Mouse (Mus musculus): Measurements from ENCODE around the gene Iqcg. TPM values are rescaled to one million over a fixed set of nuclear protein-coding genes. Genes with fewer than 3 reads are reported as not detected.

Iqcg gene
- 1.8 and 2.5 TPM in 2 replicates for polyA plus RNA-seq (2016; fragmentation: Nextera tagmentation; extraction: Ambion mirVana)

DNA sequence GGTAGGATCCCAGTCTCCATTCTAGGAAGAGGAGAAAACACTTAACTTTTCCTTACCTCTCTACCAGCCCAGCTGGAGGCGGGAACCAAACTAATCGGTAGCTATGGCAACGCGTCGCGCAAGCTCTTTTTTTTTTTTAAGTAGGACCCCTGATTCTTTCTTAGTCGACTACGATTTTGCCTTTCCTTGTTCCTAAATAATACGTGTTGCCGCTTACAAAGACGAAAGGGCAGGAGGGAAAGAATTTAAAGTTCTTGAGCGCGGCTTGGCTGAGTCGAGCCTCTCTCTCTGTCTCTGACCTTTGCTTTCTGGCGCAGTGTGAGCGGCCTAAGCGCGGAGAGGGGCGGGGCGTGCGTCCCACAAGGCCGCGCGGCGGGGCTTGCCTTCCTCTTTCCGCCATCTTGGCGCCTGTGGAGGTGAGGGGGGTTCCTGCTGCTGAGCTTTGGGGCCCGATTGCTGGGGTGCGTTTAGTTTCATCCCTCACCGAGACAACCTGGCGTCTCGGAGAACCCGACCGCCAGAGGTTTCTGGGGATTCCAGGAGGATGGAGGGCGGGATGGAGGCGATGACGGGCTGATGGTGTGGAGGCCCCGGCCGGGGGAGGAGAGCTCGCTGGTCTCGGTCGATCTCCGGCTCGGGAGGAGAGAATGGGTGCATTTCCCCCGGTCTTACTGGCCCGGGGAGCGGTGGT lies at the start of gene Iqcg, which contains the start of gene Rpl35a:
TSS of gene Iqcg (minus strand) at position 124 of the 691 bp plus-strand sequence.
TSS of gene Rpl35a (plus strand) at position 359 of the 691 bp plus-strand sequence.
- Histone ChIP-seq H3K4me1 (peaks cover 14% of the 10 kb centered on the region), H3K4me3 (peak within 1 kb of the TSS; percentile 71), H3K27me3 (ENCODE audit: low read depth, poor library complexity, severe bottlenecking) (no peaks in the 10 kb centered on the region), H3K36me3 (peaks cover 37% of the 10 kb centered on the region), H3K27ac (peak within 1 kb of the TSS; percentile 94), H3K9me3 (replicated peaks) (no peaks in the 10 kb centered on the region)
- peak; percentile 94 for DNase-seq (ENCODE audit: low spot score)
- under 1% methylated on average over 47 of the region's 47 CpGs for WGBS

DNA sequence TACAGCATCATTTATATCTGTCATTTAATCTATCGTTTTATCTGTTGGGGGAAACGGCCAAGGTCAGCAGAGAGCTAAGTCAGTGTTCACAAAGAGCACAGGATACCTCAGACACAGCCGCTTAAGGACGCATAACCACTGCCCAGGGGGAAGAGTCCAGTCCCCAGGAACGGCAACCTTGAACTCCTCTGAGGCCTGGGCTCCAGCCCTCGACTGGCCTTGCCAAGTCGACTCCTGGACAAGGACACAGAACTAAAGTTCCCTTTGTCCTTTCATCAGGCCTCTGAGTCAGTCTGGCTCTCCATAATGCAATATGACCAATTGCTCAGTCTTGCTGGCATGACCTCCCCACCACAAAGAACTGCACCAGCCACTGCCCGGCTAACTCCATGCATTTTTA lies 29.6 kb upstream of the Iqcg start:
- H3K27ac ChIP-seq, result no peak overlapping the region
- no peak for DNase-seq (ENCODE audit: low spot score)
- H3K4me1 ChIP-seq, result no peaks in the 10 kb centered on the region
- H3K9me3 ChIP-seq (replicated peaks), result no peaks in the 10 kb centered on the region
- WGBS, result 87% methylated on average over 8 of the region's 8 CpGs
- H3K4me3 ChIP-seq, result no peak overlapping the region
- no peaks in the 10 kb centered on the region for H3K27me3 ChIP-seq (ENCODE audit: low read depth, poor library complexity, severe bottlenecking)
- peaks cover 32% of the 10 kb centered on the region for H3K36me3 ChIP-seq

DNA sequence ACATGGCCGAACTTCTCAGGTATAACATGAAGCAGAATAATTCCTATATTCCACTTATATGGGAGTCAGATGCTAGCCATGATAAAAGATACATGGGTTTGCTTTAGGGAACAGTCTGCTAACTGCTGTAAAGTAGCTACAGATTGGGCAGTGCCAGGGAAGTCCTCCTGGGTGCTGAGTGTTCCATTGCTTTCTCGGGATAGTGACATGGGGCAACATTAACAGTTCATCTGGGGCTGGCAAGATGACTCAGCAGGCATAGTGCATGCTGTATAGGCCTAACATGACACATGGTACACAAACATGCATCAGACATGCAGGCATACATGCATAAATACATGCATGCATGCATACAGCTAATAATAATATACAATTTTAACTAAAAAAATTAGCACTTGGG lies 28.0 kb upstream of the Iqcg start:
- Histone ChIP-seq H3K27me3 (ENCODE audit: low read depth, poor library complexity, severe bottlenecking) (no peaks in the 10 kb centered on the region), H3K4me1 (no peaks in the 10 kb centered on the region), H3K9me3 (replicated peaks) (no peaks in the 10 kb centered on the region), H3K4me3 (no peak overlapping the region), H3K36me3 (peaks cover 25% of the 10 kb centered on the region), H3K27ac (no peak overlapping the region)
- no peak for DNase-seq (ENCODE audit: low spot score)
- 92% methylated on average over 2 of the region's 2 CpGs for WGBS

DNA sequence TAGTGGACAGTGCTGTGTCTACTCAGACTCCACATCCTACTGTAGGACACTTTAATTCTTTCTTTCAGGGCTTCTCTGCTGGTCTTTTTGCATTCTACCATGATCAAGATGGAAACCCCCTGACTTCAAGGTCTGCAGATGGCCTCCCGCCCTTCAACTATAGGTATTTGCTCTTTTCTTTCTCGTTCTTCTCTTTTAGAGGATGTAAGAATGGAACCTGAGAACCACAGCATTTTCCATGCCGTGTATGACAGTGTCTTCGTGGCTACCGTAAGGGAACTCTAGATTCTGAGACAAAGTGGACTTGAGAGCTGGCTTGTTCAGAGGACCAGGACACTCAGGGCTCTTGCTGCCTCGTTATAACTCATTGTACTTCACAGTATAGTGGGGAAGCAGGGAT lies 26.9 kb upstream of the Iqcg start:
- Histone ChIP-seq H3K36me3 (peaks cover 19% of the 10 kb centered on the region), H3K9me3 (replicated peaks) (no peaks in the 10 kb centered on the region), H3K27me3 (ENCODE audit: low read depth, poor library complexity, severe bottlenecking) (no peaks in the 10 kb centered on the region), H3K27ac (no peak overlapping the region), H3K4me1 (no peaks in the 10 kb centered on the region), H3K4me3 (no peak overlapping the region)
- 92% methylated on average over 6 of the region's 6 CpGs for WGBS
- DNase-seq (ENCODE audit: low spot score), result no peak

DNA sequence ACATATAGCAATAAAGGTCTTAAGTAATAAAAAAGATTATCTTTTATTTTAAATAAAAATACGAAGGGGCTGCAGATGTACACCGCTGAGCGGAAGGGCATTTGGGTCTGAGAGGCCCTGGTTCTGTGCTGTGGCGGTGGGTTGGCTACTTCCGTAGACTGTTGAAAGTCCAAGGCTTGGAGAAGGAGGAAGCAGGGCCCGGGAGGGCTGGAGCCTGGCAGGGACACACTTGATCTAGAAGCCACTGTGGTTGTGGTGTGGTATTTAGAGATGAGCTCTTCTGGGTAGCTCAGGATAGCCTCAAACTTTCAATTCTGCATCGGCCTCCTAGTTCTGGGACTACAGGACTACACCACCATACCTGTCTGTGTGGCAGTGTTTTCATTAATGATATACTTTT lies 24.0 kb upstream of the Iqcg start:
- H3K4me3 ChIP-seq, result no peak overlapping the region
- DNase-seq (ENCODE audit: low spot score), result no peak
- H3K9me3 ChIP-seq (replicated peaks), result no peaks in the 10 kb centered on the region
- no peak overlapping the region for H3K27ac ChIP-seq
- no peaks in the 10 kb centered on the region for H3K4me1 ChIP-seq
- no peaks in the 10 kb centered on the region for H3K27me3 ChIP-seq (ENCODE audit: low read depth, poor library complexity, severe bottlenecking)
- H3K36me3 ChIP-seq, result peaks cover 18% of the 10 kb centered on the region
- 96% methylated on average over 7 of the region's 7 CpGs for WGBS

DNA sequence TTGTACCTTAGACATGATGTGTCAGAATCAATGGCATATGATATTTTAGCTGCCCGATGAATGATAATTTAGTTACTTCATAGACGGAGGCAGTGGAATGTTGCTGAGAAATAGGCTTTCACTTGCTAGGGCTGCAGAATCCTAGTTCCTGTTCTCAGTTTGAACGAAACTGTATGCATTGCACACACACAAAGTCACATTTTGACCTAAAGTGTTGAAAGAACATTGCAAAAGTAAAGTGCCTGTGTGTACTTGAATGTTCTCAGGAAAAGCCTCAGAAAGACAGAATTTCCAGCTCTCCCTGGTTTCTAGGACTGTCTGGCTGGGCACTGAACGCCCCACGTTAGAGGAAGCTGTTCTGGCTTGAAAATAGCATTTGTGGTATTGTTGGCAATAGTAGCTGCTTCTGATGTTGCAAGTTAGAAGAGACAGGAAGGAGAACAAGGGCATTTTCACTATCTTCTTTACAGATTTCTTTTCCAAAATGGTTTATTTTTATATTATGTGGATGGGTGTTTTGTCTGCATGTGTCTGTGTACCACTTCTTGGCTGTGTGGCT lies 21.1 kb upstream of the Iqcg start:
- Histone ChIP-seq H3K36me3 (peaks cover 18% of the 10 kb centered on the region), H3K4me3 (no peak overlapping the region), H3K4me1 (no peaks in the 10 kb centered on the region), H3K9me3 (replicated peaks) (no peaks in the 10 kb centered on the region), H3K27ac (no peak overlapping the region), H3K27me3 (ENCODE audit: low read depth, poor library complexity, severe bottlenecking) (no peaks in the 10 kb centered on the region)
- no peak for DNase-seq (ENCODE audit: low spot score)
- 89% methylated on average over 5 of the region's 5 CpGs for WGBS

DNA sequence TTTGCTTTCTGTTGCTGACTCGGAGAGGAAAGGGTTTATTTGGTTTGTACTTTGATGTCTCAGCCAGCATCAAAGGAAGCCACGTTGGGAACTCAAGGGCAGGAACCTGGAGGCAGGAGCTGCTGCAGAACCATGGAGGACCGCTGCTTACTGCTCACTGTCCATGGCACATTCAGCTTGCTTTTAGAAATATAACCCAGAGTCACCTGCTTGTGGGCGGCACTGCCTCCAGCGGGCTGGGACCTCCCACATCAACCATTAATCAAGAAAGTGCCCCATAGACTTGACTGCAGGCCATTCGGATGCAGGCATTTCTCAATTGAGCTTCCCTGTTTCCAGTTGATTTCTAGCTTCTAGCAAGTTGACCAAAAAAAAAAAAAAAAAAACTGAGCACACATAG lies 20.1 kb upstream of the Iqcg start:
- Histone ChIP-seq H3K9me3 (replicated peaks) (no peaks in the 10 kb centered on the region), H3K4me3 (no peak overlapping the region), H3K27ac (no peak overlapping the region), H3K36me3 (peaks cover 21% of the 10 kb centered on the region), H3K4me1 (no peaks in the 10 kb centered on the region), H3K27me3 (ENCODE audit: low read depth, poor library complexity, severe bottlenecking) (no peaks in the 10 kb centered on the region)
- DNase-seq (ENCODE audit: low spot score), result no peak
- WGBS, result 56% methylated on average over 6 of the region's 6 CpGs

DNA sequence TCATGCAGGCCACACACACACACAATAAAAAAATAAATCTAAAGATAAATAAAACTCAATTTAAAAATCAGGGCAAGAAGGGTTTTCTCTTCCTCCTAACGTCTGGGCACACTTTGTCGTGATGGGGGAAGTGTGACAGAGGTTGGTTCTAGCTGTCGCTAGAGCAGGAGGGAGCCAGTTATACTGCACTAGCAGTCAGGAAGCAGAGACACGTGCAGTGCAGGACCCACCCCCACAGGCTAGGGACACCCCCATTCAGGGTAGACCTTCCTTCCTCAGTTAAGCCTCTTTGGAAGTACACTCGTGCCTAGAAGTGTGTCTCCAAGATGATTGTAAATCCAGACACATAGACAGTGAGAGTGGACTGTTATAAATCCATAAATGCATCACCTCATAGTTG lies 18.9 kb upstream of the Iqcg start:
- Histone ChIP-seq H3K36me3 (peaks cover 27% of the 10 kb centered on the region), H3K4me1 (no peaks in the 10 kb centered on the region), H3K9me3 (replicated peaks) (no peaks in the 10 kb centered on the region), H3K27me3 (ENCODE audit: low read depth, poor library complexity, severe bottlenecking) (no peaks in the 10 kb centered on the region), H3K4me3 (no peak overlapping the region), H3K27ac (no peak overlapping the region)
- 82% methylated on average over 5 of the region's 5 CpGs for WGBS
- DNase-seq (ENCODE audit: low spot score), result no peak

DNA sequence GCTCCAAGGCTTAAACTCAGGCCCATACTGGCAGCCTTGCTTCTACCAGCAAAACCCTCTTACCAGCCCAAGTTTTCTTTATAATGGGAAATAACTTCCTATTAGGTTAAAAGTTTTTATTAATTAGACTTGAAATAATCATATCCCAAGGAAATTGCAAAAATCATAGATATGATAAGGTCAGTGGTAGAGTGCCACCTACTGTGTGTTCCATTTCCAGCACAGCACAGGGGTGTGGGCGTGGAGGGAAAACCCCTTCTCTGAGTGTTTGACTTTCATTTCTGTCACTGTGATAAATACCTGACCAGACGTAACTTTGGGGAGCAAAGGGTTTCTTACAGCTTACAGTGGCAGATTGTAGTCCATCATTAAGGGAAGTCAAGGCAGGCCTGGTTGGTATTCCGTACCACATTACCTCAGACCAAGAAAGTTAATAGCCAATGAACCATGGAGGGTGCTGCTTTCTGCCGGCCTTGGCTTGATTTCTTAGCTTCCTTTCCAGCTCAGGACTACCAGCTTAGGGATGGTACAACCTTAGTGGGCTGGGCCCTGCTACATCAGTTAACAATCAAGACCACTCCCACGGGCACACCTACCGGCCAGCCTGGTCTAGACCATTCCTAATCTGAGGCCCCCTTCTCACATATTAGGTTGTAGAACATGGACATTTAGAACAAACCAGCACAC lies 17.0 kb upstream of the Iqcg start:
- DNase-seq (ENCODE audit: low spot score), result no peak
- Histone ChIP-seq H3K27me3 (ENCODE audit: low read depth, poor library complexity, severe bottlenecking) (no peaks in the 10 kb centered on the region), H3K9me3 (replicated peaks) (no peaks in the 10 kb centered on the region), H3K4me3 (no peak overlapping the region), H3K27ac (no peak overlapping the region), H3K4me1 (no peaks in the 10 kb centered on the region), H3K36me3 (peaks cover 39% of the 10 kb centered on the region)
- 89% methylated on average over 6 of the region's 6 CpGs for WGBS

DNA sequence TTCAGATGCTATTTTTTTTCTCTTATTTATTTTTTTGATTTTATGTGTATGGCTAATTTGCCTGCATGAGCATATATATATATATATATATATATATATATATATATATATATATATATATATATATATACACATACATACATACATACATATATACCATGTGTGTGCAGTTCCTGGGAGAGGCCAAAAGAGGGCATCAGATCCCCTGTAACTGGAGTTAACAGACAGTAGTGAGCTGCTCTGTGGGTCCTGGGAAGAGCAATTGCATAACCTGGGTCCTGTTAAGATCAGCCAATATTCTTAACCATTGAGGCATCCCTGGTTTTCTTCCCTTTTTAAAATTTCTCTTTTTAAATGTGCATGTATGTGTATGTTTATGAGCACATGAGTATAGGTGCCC lies 14.9 kb upstream of the Iqcg start:
- Histone ChIP-seq H3K27me3 (ENCODE audit: low read depth, poor library complexity, severe bottlenecking) (no peaks in the 10 kb centered on the region), H3K9me3 (replicated peaks) (no peaks in the 10 kb centered on the region), H3K4me3 (no peak overlapping the region), H3K27ac (no peak overlapping the region), H3K4me1 (no peaks in the 10 kb centered on the region), H3K36me3 (peaks cover 52% of the 10 kb centered on the region)
- no peak for DNase-seq (ENCODE audit: low spot score)

DNA sequence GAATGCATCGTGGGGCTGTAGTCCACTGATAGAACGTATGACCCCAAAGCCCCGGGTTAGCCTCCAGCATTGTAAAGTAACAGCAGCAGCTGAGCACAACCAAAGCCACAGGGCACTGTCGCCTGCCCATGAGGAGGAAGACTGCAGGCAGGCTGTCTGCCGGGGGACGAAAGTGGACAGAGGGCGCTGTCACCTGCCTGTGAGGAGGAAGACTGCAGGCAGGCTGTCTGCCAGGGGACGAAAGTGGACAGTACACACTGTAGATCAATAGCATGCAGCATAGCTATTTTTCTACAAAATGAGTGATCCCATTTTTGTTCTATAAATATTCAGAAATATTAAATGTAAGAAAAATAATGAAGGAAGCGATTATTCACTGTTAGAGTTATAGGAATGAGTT lies 8.6 kb upstream of the Iqcg start:
- no peak for DNase-seq (ENCODE audit: low spot score)
- Histone ChIP-seq H3K9me3 (replicated peaks) (no peaks in the 10 kb centered on the region), H3K27ac (no peak overlapping the region), H3K4me3 (no peak overlapping the region), H3K27me3 (ENCODE audit: low read depth, poor library complexity, severe bottlenecking) (no peaks in the 10 kb centered on the region), H3K36me3 (peaks cover 37% of the 10 kb centered on the region), H3K4me1 (peaks cover 21% of the 10 kb centered on the region)
- WGBS, result 80% methylated on average over 9 of the region's 9 CpGs

DNA sequence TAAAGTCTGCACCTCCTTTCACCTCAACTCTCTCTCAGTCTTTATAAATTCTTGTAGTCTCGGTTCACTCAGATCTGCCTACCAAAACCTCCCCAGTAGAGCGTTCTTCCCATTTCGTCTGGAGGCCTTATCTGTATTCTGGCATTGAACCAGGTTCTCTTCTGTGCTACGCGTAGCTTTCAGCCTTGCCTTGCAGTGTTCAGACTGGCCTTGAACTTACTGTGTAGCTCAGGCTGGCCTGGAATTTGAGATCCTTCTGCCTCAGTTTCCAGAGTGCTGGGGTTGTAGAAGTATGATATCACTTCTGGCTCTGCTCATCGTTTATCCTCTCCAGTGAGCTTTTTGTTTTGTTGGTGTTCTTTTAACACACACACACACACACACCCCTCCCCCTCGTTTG lies 7.2 kb upstream of the Iqcg start:
- Histone ChIP-seq H3K36me3 (peaks cover 45% of the 10 kb centered on the region), H3K27ac (no peak overlapping the region), H3K4me3 (peak overlapping the region; percentile 87), H3K27me3 (ENCODE audit: low read depth, poor library complexity, severe bottlenecking) (no peaks in the 10 kb centered on the region), H3K4me1 (peaks cover 21% of the 10 kb centered on the region), H3K9me3 (replicated peaks) (no peaks in the 10 kb centered on the region)
- 42% methylated on average over 7 of the region's 7 CpGs for WGBS
- no peak for DNase-seq (ENCODE audit: low spot score)

DNA sequence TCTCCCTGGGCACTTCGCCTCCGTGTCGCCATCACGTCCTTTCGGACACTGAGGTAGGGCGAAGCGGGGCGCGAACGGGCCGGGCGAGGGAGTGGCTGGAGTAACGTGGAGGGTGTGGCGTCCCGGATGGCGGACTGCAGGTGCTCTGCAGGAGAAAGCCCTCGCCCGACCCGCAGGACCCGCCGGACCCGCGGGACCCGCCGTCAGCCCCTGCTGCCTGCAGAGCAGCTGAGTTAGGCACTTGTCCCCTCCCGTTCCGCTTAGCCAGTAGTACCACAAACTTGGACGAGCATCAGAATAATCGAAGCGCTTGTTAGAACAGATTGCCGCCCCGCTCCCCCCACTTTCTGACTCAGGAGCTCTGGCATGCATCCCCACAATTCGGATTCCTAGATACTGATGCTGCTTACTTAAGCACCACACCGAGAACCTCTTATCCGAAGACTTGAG lies 6.7 kb upstream of the Iqcg start:
- H3K9me3 ChIP-seq (replicated peaks), result no peaks in the 10 kb centered on the region
- under 1% methylated on average over 35 of the region's 35 CpGs for WGBS
- no peak for DNase-seq (ENCODE audit: low spot score)

More for the DNA sequence above, 6.7 kb upstream of the Iqcg start:
- H3K4me3 ChIP-seq, result peak overlapping the region; percentile 87
- peaks cover 45% of the 10 kb centered on the region for H3K36me3 ChIP-seq
- H3K27ac ChIP-seq, result peak overlapping the region; percentile 90
- H3K27me3 ChIP-seq (ENCODE audit: low read depth, poor library complexity, severe bottlenecking), result no peaks in the 10 kb centered on the region
- H3K4me1 ChIP-seq, result peaks cover 27% of the 10 kb centered on the region

Data from limb, embryonic 10.5 days (tissue).